Mouse (Mus musculus) neural tube, embryonic 13.5 days (tissue): Measurements from ENCODE around the gene Iqgap1. TPM values are rescaled to one million over a fixed set of nuclear protein-coding genes. Genes with fewer than 3 reads are reported as not detected.

ENCODE experiments used
- ATAC-seq: fragments of 200-750 bp; cut with Nextera tagmentation; 2 replicates; pipeline ENCODE4 v1.8.0; 2017; ENCODE audit warnings: low read depth, mild to moderate bottlenecking, moderate TSS enrichment, moderate library complexity
- H3K27ac ChIP-seq: fragments of 300-500 bp; sonication (generic); replicated peaks from 2 replicates; pipeline ENCODE4 v1.5.1; 2015; ENCODE audit warnings: moderate library complexity, mild to moderate bottlenecking, inconsistent platforms
- H3K27me3 ChIP-seq: fragments of 300-500 bp; sonication (generic); 2 replicates; pipeline ENCODE4 v1.6.1; 2015; ENCODE audit warnings: mild to moderate bottlenecking, inconsistent platforms
- H3K36me3 ChIP-seq: fragments of 300-500 bp; sonication (generic); 2 replicates; pipeline ENCODE4 v1.6.1; 2015; ENCODE audit warnings: mild to moderate bottlenecking, inconsistent platforms
- H3K4me1 ChIP-seq: fragments of 300-500 bp; sonication (generic); replicated peaks from 2 replicates; pipeline ENCODE4 v1.6.1; 2015; ENCODE audit warnings: inconsistent platforms
- H3K4me2 ChIP-seq: fragments of 300-500 bp; sonication (generic); 2 replicates; pipeline ENCODE4 v1.6.1; 2015; ENCODE audit warnings: inconsistent platforms, mild to moderate bottlenecking, moderate library complexity
- H3K4me3 ChIP-seq: fragments of 300-500 bp; sonication (generic); 2 replicates; pipeline ENCODE4 v1.5.1; 2015; ENCODE audit warnings: mild to moderate bottlenecking, inconsistent platforms
- H3K9ac ChIP-seq: fragments of 300-500 bp; sonication (generic); 2 replicates; pipeline ENCODE4 v1.6.1; 2015; ENCODE audit warnings: moderate library complexity, mild to moderate bottlenecking, inconsistent platforms
- H3K9me3 ChIP-seq: fragments of 300-500 bp; sonication (generic); 2 replicates; pipeline ENCODE4 v1.6.1; 2016; ENCODE audit warnings: inconsistent platforms
- WGBS: fragments of 180-500 bp; shearing (Covaris S2); methylation state at CpG from one replicate; pipeline ENCODE4 v1.1.7; 2015; 5-methylcytosine and 5-hydroxymethylcytosine counted together
- polyA plus RNA-seq: library from polyadenylated mRNA; unstranded; fragments of >200 nt; fragmentation: Nextera tagmentation; extraction: Ambion mirVana; gene quantifications from 2 replicates; pipeline ENCODE4 v1.2.1, GENCODE M21; 2015

The Iqgap1 gene
- polyA plus RNA-seq, 1 experiment from 2014 or later, result 19.7 TPM

DNA sequence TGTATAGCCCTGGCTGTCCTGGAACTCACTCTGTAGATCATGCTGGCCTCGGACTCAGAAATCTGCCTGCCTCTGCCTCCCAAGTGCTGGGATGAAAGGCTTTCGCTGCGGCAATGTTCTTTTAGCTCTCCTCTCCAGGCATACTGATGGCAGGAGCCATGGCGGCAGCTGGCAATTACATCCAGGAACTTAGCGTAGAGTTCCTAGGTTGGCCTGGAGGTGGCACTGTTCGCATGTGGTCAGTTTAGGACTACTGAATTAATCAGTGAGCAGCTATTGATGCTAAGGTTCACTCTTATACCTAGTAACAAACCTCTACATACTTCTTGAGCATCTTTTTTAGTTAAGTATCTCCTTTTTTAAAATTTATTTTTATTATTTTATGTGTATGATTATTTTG, 31.4 kb upstream of the Iqgap1 start:
- H3K27ac ChIP-seq, result no peak overlapping the region
- H3K9ac ChIP-seq, result no peak overlapping the region
- no peak for ATAC-seq
- H3K4me2 ChIP-seq, result no peak overlapping the region
- no peaks in the 10 kb centered on the region for H3K27me3 ChIP-seq
- H3K9me3 ChIP-seq, result no peaks in the 10 kb centered on the region
- no peak overlapping the region for H3K4me3 ChIP-seq
- WGBS, result 28% methylated on average over 6 of the region's 6 CpGs
- peaks cover 7% of the 10 kb centered on the region for H3K4me1 ChIP-seq
- H3K36me3 ChIP-seq, result no peaks in the 10 kb centered on the region

GRCm38 (mm10) chr7:80855316-80855715, 29.5 kb upstream of the Iqgap1 start:
- H3K4me2 ChIP-seq, result no peak overlapping the region
- H3K9ac ChIP-seq, result no peak overlapping the region
- no peaks in the 10 kb centered on the region for H3K4me1 ChIP-seq
- no peak for ATAC-seq
- H3K27me3 ChIP-seq, result no peaks in the 10 kb centered on the region
- H3K4me3 ChIP-seq, result no peak overlapping the region
- H3K36me3 ChIP-seq, result no peaks in the 10 kb centered on the region
- H3K27ac ChIP-seq, result no peak overlapping the region
- no peaks in the 10 kb centered on the region for H3K9me3 ChIP-seq

- H3K4me2 ChIP-seq, result no peak overlapping the region
- H3K9me3 ChIP-seq, result no peaks in the 10 kb centered on the region
- H3K36me3 ChIP-seq, result no peaks in the 10 kb centered on the region
- H3K4me3 ChIP-seq, result no peak overlapping the region
- no peaks in the 10 kb centered on the region for H3K27me3 ChIP-seq
- no peak overlapping the region for H3K9ac ChIP-seq
- H3K4me1 ChIP-seq, result no peaks in the 10 kb centered on the region
- WGBS, result 94% methylated on average over 3 of the region's 3 CpGs
- no peak overlapping the region for H3K27ac ChIP-seq
- no peak for ATAC-seq
Observed at GRCm38 (mm10) chr7:80853218-80853617, 27.4 kb upstream of the Iqgap1 start.

DNA sequence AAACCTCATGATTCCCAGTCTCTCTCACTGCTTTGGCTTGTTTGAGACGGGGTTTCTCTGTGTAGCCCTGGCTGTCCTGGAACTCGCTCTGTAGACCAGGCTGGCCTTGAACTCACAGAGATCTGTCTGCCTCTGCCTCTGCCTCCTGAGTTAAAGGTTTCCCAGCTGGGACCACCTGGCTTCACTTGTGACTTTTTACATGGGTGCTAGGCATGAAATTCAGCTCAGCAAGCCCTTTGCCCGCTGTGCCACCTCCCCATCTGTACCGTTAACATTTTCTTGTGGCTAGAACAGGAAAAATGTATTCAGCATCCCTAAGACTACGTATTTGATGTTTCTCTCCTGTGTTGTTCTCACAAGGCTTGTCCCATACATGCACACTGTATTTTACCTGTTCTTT, 24.7 kb upstream of the Iqgap1 start:
- Histone ChIP-seq H3K27me3 (no peaks in the 10 kb centered on the region), H3K4me2 (no peak overlapping the region), H3K36me3 (no peaks in the 10 kb centered on the region), H3K9ac (no peak overlapping the region), H3K4me3 (no peak overlapping the region), H3K27ac (no peak overlapping the region), H3K9me3 (no peaks in the 10 kb centered on the region), H3K4me1 (no peaks in the 10 kb centered on the region)
- no peak for ATAC-seq
- WGBS, result 86% methylated on average over 5 of the region's 5 CpGs

- no peak overlapping the region for H3K4me3 ChIP-seq
- H3K27ac ChIP-seq, result no peak overlapping the region
- no peaks in the 10 kb centered on the region for H3K27me3 ChIP-seq
- no peaks in the 10 kb centered on the region for H3K4me1 ChIP-seq
- peak; percentile 11; the same call in 1 of the 2 replicates for ATAC-seq
- WGBS, result 32% methylated on average over 4 of the region's 4 CpGs
- H3K36me3 ChIP-seq, result no peaks in the 10 kb centered on the region
- no peaks in the 10 kb centered on the region for H3K9me3 ChIP-seq
- H3K9ac ChIP-seq, result no peak overlapping the region
- no peak overlapping the region for H3K4me2 ChIP-seq
Observed at GRCm38 (mm10) chr7:80849710-80850109, 23.9 kb upstream of the Iqgap1 start.

DNA sequence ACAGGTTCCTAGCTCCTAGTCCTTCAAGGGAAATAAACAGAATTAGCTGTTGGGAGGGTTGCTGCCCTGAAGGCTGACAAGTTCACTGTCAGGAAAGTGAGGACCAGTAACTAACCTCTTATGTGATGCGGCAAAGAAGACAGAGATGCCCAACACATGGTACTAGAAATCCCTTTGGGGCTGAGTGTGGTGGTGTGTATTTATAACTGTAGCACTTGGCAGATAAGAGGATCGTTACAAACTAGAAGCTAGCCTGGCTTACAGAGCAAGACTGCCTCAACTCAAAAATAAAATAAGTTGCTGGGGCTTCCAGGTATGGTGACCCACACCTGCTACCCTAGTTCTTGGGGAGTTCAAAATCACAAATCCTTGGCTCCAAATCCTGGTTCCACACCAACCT, 23.5 kb upstream of the Iqgap1 start:
- ATAC-seq, result no peak
- H3K4me3 ChIP-seq, result no peak overlapping the region
- no peak overlapping the region for H3K4me2 ChIP-seq
- H3K36me3 ChIP-seq, result no peaks in the 10 kb centered on the region
- H3K9me3 ChIP-seq, result no peaks in the 10 kb centered on the region
- WGBS, result 86% methylated on average over 2 of the region's 2 CpGs
- H3K4me1 ChIP-seq, result no peaks in the 10 kb centered on the region
- H3K27ac ChIP-seq, result no peak overlapping the region
- H3K9ac ChIP-seq, result no peak overlapping the region
- H3K27me3 ChIP-seq, result no peaks in the 10 kb centered on the region

DNA sequence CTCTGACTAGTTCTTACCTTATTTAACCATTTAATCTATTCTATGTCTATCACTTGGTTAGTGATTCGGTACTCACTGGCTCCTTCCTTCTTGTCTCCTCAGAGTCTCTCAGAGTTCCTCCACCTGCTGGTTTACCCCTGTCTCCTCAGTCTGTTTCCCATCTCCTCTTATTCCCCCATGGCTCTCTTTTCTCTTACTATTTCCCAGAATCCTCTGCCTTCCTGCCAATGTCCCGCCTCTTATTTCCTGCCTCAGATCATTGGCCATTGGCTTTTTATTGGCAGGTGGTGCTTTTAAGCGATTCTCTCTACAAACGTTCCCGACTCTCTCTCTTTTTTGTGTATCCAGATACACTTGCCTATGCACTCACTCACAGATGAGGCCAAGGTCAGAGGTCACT, 20.9 kb upstream of the Iqgap1 start:
- no peak for ATAC-seq
- Histone ChIP-seq H3K36me3 (no peaks in the 10 kb centered on the region), H3K4me2 (no peak overlapping the region), H3K4me3 (no peak overlapping the region), H3K27ac (no peak overlapping the region), H3K27me3 (no peaks in the 10 kb centered on the region), H3K4me1 (no peaks in the 10 kb centered on the region), H3K9me3 (no peaks in the 10 kb centered on the region), H3K9ac (no peak overlapping the region)
- 83% methylated on average over 5 of the region's 5 CpGs for WGBS

DNA sequence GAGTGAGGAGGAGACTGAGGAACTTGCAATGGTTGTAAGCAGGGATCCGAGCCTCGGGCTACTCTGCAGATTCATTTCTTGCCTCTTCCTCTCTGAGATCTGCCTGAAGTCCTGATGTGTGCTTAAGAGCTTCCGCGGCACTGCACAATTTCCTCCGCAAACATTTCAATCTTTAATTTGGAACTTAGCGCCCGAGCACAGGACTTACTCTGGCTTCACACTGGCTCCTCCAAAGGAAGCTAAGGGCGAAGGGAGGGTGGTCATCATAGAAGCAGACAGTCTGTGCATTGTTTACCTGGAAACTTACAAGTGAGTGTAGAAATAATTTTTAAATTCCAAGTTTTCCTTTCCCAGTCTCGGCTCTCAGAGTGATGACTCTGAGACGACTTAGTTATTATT, 20.5 kb upstream of the Iqgap1 start:
- 89% methylated on average over 10 of the region's 10 CpGs for WGBS
- no peak for ATAC-seq
- H3K27me3 ChIP-seq, result no peaks in the 10 kb centered on the region
- H3K4me2 ChIP-seq, result no peak overlapping the region
- H3K9ac ChIP-seq, result no peak overlapping the region
- H3K27ac ChIP-seq, result no peak overlapping the region
- no peaks in the 10 kb centered on the region for H3K9me3 ChIP-seq
- H3K4me3 ChIP-seq, result no peak overlapping the region
- no peaks in the 10 kb centered on the region for H3K36me3 ChIP-seq
- H3K4me1 ChIP-seq, result no peaks in the 10 kb centered on the region

- no peak for ATAC-seq
- WGBS, result 84% methylated on average over 15 of the region's 15 CpGs
- no peak overlapping the region for H3K9ac ChIP-seq
- no peak overlapping the region for H3K4me2 ChIP-seq
- no peaks in the 10 kb centered on the region for H3K36me3 ChIP-seq
- H3K4me1 ChIP-seq, result no peaks in the 10 kb centered on the region
- H3K27ac ChIP-seq, result no peak overlapping the region
- no peaks in the 10 kb centered on the region for H3K27me3 ChIP-seq
- H3K9me3 ChIP-seq, result no peaks in the 10 kb centered on the region
- no peak overlapping the region for H3K4me3 ChIP-seq
Observed at GRCm38 (mm10) chr7:80845621-80846279, 20.0 kb upstream of the Iqgap1 start.

DNA sequence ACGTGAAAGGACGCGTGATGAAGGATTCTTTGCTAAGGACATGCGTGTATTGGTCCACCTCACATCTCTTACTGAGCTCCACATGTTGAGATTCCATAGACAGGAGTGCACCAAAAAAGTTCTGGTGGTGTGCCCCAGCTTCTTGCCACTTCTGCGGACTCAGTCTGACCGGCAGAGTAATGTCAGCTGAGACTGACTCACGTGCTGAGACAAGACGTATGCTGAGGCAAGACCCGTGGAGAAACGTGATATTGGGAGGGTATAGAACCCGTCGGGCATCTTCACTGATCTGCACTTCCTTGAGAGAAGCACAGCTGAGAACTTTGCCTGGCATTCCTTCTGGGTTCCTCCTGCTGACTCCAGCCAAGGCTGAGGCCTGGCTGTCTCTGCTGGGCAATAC, 18.9 kb upstream of the Iqgap1 start:
- Histone ChIP-seq H3K4me2 (no peak overlapping the region), H3K27me3 (no peaks in the 10 kb centered on the region), H3K36me3 (no peaks in the 10 kb centered on the region), H3K9ac (no peak overlapping the region), H3K4me3 (no peak overlapping the region), H3K9me3 (no peaks in the 10 kb centered on the region), H3K27ac (no peak overlapping the region), H3K4me1 (no peaks in the 10 kb centered on the region)
- 97% methylated on average over 12 of the region's 12 CpGs for WGBS
- no peak for ATAC-seq

DNA sequence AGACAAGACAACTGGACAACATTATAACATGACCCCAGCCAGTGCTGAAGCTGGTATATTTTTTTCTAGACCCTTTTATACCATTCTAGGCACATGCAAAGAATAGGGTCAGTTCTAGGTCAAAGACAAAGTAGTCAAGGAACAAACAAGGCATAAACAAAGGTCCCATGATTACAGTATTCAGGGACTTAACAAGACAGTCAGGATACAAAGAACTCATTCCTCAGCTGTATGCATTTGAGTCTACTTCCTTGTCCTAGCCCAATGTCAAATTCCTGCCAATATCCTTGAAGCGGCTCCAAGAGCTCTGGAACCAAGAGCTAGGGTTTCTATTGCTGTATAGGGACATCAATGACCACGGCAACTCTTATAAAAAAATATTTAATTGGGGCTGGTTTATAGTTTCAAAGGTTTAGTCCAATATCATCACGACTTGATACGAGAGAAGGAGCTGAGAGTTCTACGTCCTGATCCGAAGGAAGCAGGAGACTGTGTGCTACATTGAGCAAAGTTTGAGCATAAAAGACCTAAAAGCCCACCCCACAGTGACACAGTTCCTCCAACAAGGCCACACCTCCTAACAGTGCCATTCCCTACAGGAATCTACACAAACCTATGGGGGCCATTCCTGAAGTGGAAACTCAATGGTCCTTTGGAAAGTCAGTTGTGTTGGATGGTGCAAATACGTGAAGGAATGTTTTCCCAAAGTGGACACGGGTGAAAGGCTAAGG, 18.3 kb upstream of the Iqgap1 start:
- ATAC-seq, result no peak

DNA sequence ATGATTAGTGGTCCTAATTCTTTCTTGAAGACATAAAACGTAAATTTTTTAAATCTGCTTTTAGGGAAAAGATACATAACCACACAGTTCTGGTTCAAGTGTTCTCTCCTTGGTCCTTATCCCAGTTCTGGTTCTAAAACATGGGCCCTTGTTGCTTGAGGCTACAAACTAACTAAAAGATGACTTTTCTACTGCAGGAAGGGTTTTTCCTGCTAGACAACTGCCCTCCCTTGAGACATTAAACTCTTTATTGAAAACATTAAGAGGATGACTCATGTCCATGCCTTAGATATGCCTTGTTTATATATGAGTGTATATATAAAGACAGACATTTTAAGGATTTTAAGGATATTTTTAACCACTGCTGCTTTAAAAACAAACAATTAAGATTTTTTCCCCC, 17.4 kb upstream of the Iqgap1 start:
- Histone ChIP-seq H3K36me3 (no peaks in the 10 kb centered on the region), H3K4me1 (no peaks in the 10 kb centered on the region), H3K27me3 (no peaks in the 10 kb centered on the region), H3K4me3 (no peak overlapping the region), H3K9ac (no peak overlapping the region), H3K9me3 (no peaks in the 10 kb centered on the region), H3K4me2 (no peak overlapping the region), H3K27ac (no peak overlapping the region)
- WGBS, result 90% methylated on average over 1 of the region's 1 CpGs
- ATAC-seq, result no peak

More for the DNA sequence above, 18.3 kb upstream of the Iqgap1 start:
- Histone ChIP-seq H3K36me3 (no peaks in the 10 kb centered on the region), H3K4me2 (no peak overlapping the region), H3K27ac (no peak overlapping the region), H3K9me3 (no peaks in the 10 kb centered on the region), H3K4me1 (no peaks in the 10 kb centered on the region), H3K4me3 (no peak overlapping the region), H3K27me3 (no peaks in the 10 kb centered on the region), H3K9ac (no peak overlapping the region)
- WGBS, result 91% methylated on average over 8 of the region's 8 CpGs

DNA sequence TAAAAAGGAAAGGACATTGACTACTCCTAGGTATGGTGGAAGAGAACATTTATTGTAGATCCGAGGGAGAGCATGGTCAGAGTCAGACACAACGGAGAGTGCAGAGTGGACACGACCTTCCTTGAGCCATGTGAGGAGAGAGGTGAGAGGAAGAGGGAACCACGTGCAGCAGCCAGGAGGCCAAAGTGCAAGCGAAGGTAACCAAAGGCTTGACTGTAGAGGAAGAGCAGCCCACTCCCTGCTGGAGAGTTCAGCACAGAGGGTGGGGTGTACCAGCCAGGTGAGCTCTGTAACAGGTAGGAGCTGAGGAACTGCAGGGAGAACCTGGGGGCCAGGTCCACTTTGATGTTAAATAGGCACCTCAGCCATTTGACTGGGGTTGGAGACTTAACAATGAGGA, 16.4 kb upstream of the Iqgap1 start:
- Histone ChIP-seq H3K9me3 (no peaks in the 10 kb centered on the region), H3K4me2 (no peak overlapping the region), H3K9ac (no peak overlapping the region), H3K36me3 (no peaks in the 10 kb centered on the region), H3K27me3 (no peaks in the 10 kb centered on the region), H3K4me1 (no peaks in the 10 kb centered on the region), H3K4me3 (no peak overlapping the region), H3K27ac (no peak overlapping the region)
- no peak for ATAC-seq
- 79% methylated on average over 5 of the region's 5 CpGs for WGBS
